Mouse (Mus musculus) CH12.LX (cell line): Measurements from ENCODE around the gene AC134908.4.

Experiments
- CTCF ChIP-seq, 2 experiments: IDR thresholded peaks in 1 of 2; conservative IDR thresholded peaks in 1 of 2; 2 replicates each; pipeline ENCODE4 v1.5.1; 2011 to 2012; ENCODE audit warnings: low read depth in 2 of 2, low read length in 2 of 2, improper control_type of control experiment in 1 of 2, inconsistent platforms in 1 of 2, mild to moderate bottlenecking in 1 of 2, moderate library complexity in 1 of 2
- EP300 ChIP-seq: IDR thresholded peaks from 2 replicates; pipeline ENCODE4 v1.6.1; 2011; ENCODE audit warnings: low read length, improper control_type of control experiment
- ETS1 ChIP-seq: conservative IDR thresholded peaks from 2 replicates; pipeline ENCODE4 v1.6.1; 2012; ENCODE audit warnings: low read depth, mild to moderate bottlenecking, inconsistent platforms, low read length, improper control_type of control experiment, moderate library complexity
- KAT2A ChIP-seq: IDR thresholded peaks from 2 replicates; pipeline ENCODE4 v1.6.1; 2012; ENCODE audit warnings: low read length, improper control_type of control experiment, inconsistent platforms; ENCODE audit not compliant: insufficient replicate concordance
- NRF1 ChIP-seq: IDR thresholded peaks from 2 replicates; pipeline ENCODE4 v1.6.1; 2014; ENCODE audit warnings: low read depth, mild to moderate bottlenecking, inconsistent platforms, low read length, improper control_type of control experiment, moderate library complexity
- POLR2A ChIP-seq: IDR thresholded peaks from 2 replicates; pipeline ENCODE4 v1.6.1; 2011; ENCODE audit warnings: low read depth, mild to moderate bottlenecking, improper control_type of control experiment, low read length

- TF ChIP-seq POLR2A (no peak), CTCF (conservative IDR thresholded peaks at IDR 0.05 in 1 of 2, IDR thresholded peaks at IDR 0.05 in 1 of 2; ENCODE audit: low read depth in 2 of 2, low read length in 2 of 2) (no peak), KAT2A (no peak), NRF1 (no peak), ETS1 (no peak), EP300 (no peak)
Measured at GRCm38 (mm10) chr17:25756378-25757242, 38.8 kb downstream of the AC134908.4 start.
